Mouse (Mus musculus) lung, embryonic 16.5 days (tissue): ENCODE measurements around the gene Cep112. TPM values are rescaled to one million over a fixed set of nuclear protein-coding genes. Genes with fewer than 3 reads are reported as not detected.

Source experiments
- ATAC-seq: fragments of 200-750 bp; cut with Nextera tagmentation; 2 replicates; pipeline ENCODE4 v1.8.0; 2017; ENCODE audit warnings: low read depth, mild to moderate bottlenecking, moderate library complexity
- H3K27ac ChIP-seq: fragments of 300-500 bp; sonication (generic); 2 replicates; pipeline ENCODE4 v1.5.1; 2014; ENCODE audit warnings: mild to moderate bottlenecking, control low read depth, low read length
- H3K27me3 ChIP-seq: fragments of 300-500 bp; sonication (generic); 2 replicates; pipeline ENCODE4 v1.6.1; 2014; ENCODE audit warnings: low read depth, low read length, mixed read lengths; ENCODE audit not compliant: control insufficient read depth, insufficient read depth
- H3K36me3 ChIP-seq: fragments of 300-500 bp; sonication (generic); 2 replicates; pipeline ENCODE4 v1.6.1; 2014; ENCODE audit warnings: low read length; ENCODE audit not compliant: control insufficient read depth, insufficient read depth
- H3K4me1 ChIP-seq: fragments of 300-500 bp; sonication (generic); replicated peaks from 2 replicates; pipeline ENCODE4 v1.6.1; 2014; ENCODE audit warnings: low read length, mixed read lengths; ENCODE audit not compliant: control insufficient read depth, insufficient read depth
- H3K4me2 ChIP-seq: fragments of 300-500 bp; sonication (generic); 2 replicates; pipeline ENCODE4 v1.6.1; 2014; ENCODE audit warnings: low read depth, low read length, control low read depth
- H3K4me3 ChIP-seq: fragments of 300-500 bp; sonication (generic); 2 replicates; pipeline ENCODE4 v1.5.1; 2014; ENCODE audit warnings: mild to moderate bottlenecking, low read length, control low read depth
- H3K9ac ChIP-seq: fragments of 300-500 bp; sonication (generic); 2 replicates; pipeline ENCODE4 v1.6.1; 2014; ENCODE audit warnings: low read length, control low read depth
- H3K9me3 ChIP-seq: fragments of 300-500 bp; sonication (generic); 2 replicates; pipeline ENCODE4 v1.6.1; 2016; ENCODE audit warnings: low read length; ENCODE audit not compliant: control insufficient read depth
- WGBS: fragments of 180-500 bp; shearing (Covaris S2); extraction: QIAGEN DNeasy Blood & Tissue Kit; methylation state at CpG from one replicate; pipeline ENCODE4 v1.1.7; 2014; 5-methylcytosine and 5-hydroxymethylcytosine counted together
- polyA plus RNA-seq: library from polyadenylated mRNA; unstranded; fragments of >200 nt; fragmentation: Nextera tagmentation; extraction: Ambion mirVana; gene quantifications from 2 replicates; pipeline ENCODE4 v1.2.1, GENCODE M21; 2015

The Cep112 gene
- polyA plus RNA-seq, 1 experiment from 2014 or later = 15.4 TPM

DNA sequence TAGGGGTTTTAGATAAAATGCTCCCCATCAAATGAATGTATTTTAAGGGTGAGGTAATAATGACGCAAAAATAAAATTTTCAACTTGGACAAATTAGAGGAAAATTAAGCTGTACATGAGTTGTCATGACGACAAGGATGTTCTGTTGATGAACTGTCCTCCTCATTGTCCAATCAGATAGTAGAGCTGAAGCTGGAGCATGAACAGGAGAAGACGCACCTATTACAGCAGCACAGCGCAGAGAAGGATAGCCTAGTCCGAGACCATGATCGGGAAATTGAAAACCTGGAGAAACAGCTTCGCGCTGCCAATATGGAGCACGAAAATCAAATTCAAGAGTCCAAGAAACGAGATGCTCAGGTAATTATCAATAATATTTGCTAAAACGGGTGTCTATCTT is 181.0 kb downstream of the Cep112 start:
- Histone ChIP-seq H3K27ac (no peak overlapping the region), H3K9ac (no peak overlapping the region), H3K9me3 (no peaks in the 10 kb centered on the region), H3K27me3 (no peaks in the 10 kb centered on the region), H3K4me2 (no peak overlapping the region), H3K36me3 (no peaks in the 10 kb centered on the region), H3K4me1 (no peaks in the 10 kb centered on the region), H3K4me3 (no peak overlapping the region)
- ATAC-seq = no peak
- 92% methylated on average over 11 of the region's 11 CpGs for WGBS

- no peaks in the 10 kb centered on the region for H3K9me3 ChIP-seq
- no peak overlapping the region for H3K9ac ChIP-seq
- H3K4me2 ChIP-seq = no peak overlapping the region
- H3K27me3 ChIP-seq = no peaks in the 10 kb centered on the region
- H3K4me1 ChIP-seq = no peaks in the 10 kb centered on the region
- no peaks in the 10 kb centered on the region for H3K36me3 ChIP-seq
- H3K27ac ChIP-seq = no peak overlapping the region
- H3K4me3 ChIP-seq = no peak overlapping the region
- no peak for ATAC-seq
Measured at GRCm38 (mm10) chr11:108606836-108607235, 181.8 kb downstream of the Cep112 start.

DNA sequence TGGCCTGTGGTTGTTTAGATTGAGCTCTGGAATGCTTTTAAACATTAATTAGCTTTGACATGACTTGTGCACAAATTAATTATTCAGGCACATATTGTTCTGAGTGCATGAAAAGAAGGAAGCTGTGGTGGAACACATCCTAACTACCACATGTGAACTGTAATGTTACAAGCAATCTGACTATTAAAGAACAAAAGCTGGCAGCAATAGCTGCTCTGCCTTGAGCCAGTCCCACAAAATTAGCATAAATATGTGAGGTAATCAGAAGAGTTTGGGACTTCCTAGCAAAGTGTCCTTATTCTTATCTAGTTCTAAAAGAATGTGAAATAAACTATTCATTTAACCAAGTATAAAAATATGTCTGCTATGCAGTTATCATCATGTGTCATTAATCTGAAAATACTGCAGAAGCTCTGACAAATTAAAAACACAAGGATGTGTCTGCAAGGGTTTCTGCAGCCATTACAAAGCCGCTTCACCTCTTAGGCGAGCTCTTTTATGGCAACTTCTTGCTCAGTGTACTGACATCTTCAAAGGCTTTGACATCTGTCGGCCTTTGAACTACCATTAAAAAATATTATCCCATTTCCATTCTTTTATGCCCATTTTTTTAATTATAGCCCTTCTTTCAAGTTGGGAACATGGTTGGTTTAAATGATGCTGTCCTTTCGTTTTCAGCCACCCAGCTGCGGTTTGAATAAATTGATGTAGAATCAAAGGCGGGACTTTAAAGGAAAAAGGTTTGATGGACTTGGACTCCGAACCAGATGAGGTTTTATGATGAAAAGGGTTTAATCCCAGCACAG is 195.8 kb downstream of the Cep112 start:
- H3K27me3 ChIP-seq = no peaks in the 10 kb centered on the region
- H3K4me2 ChIP-seq = no peak overlapping the region

DNA sequence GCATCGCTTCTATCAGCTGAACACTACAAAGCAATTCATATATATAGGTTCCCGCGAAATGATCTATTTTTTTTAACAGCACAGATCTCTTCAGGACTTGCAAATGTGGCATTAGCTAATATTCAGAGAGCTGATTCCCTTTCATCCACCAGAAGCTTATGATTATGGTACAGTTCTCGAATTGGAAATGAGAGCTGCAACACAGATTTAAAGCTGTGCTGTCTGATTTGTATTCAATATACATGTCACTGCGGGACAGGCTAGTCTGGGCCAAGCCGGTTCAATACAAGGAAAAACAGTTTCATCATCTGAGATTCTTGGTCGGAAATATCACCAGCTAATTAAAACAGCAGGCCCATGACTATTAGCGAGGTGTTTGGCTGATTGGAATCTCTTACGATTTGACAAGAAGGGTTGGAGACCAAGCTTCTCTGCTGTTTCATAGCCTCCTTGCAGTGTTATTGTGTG is 196.5 kb downstream of the Cep112 start:
- Histone ChIP-seq H3K4me1 (no peaks in the 10 kb centered on the region), H3K9ac (no peak overlapping the region), H3K4me2 (no peak overlapping the region), H3K27ac (no peak overlapping the region), H3K9me3 (0 out of 2 replicates have a peak, but pooled peaks cover 3% of the 10 kb centered on the region), H3K27me3 (no peaks in the 10 kb centered on the region), H3K4me3 (no peak overlapping the region), H3K36me3 (peaks cover 3% of the 10 kb centered on the region; the same call in 1 of the 2 replicates)
- ATAC-seq = no peak
- WGBS = 66% methylated on average over 9 of the region's 9 CpGs

More for the DNA sequence above, 195.8 kb downstream of the Cep112 start:
- H3K27ac ChIP-seq = no peak overlapping the region
- no peak overlapping the region for H3K9ac ChIP-seq
- H3K9me3 ChIP-seq = 0 out of 2 replicates have a peak, but pooled peaks cover 1% of the 10 kb centered on the region
- H3K36me3 ChIP-seq = peaks cover 1% of the 10 kb centered on the region; the same call in 1 of the 2 replicates
- no peak overlapping the region for H3K4me3 ChIP-seq
- 63% methylated on average over 7 of the region's 7 CpGs for WGBS
- H3K4me1 ChIP-seq = no peaks in the 10 kb centered on the region
- ATAC-seq = no peak

- Histone ChIP-seq H3K4me2 (no peak overlapping the region), H3K27ac (no peak overlapping the region), H3K9me3 (0 out of 2 replicates have a peak, but pooled peaks cover 3% of the 10 kb centered on the region), H3K27me3 (no peaks in the 10 kb centered on the region), H3K4me1 (no peaks in the 10 kb centered on the region), H3K36me3 (peaks cover 3% of the 10 kb centered on the region; the same call in 1 of the 2 replicates), H3K9ac (no peak overlapping the region), H3K4me3 (no peak overlapping the region)
- ATAC-seq = no peak
- 77% methylated on average over 5 of the region's 5 CpGs for WGBS
Measured at GRCm38 (mm10) chr11:108625546-108626232, 200.7 kb downstream of the Cep112 start.

DNA sequence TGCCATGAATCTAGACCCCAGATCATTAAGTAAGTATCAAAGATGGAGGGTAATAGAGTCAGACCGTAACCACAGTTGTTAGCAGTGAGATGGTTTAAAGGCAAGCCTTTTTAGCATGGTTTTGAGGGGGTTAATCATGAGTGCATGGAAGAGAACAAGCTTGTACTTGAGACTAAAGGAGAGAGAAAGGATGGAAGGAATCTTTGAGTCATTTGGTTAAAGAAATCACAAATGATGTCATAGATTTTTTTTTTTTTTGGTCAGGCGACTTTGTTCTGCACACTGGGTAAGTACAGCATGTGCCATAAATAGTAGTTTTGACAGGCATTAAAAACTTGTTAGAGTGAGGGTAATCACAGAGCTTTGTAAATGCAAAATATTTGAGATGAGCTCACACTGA is 212.8 kb downstream of the Cep112 start:
- Histone ChIP-seq H3K4me1 (no peaks in the 10 kb centered on the region), H3K4me2 (no peak overlapping the region), H3K36me3 (no peaks in the 10 kb centered on the region), H3K9ac (no peak overlapping the region), H3K27me3 (no peaks in the 10 kb centered on the region), H3K27ac (no peak overlapping the region), H3K4me3 (no peak overlapping the region), H3K9me3 (no peaks in the 10 kb centered on the region)
- WGBS = 73% methylated on average over 2 of the region's 2 CpGs
- no peak for ATAC-seq

- H3K27me3 ChIP-seq = no peaks in the 10 kb centered on the region
- no peaks in the 10 kb centered on the region for H3K4me1 ChIP-seq
- no peak overlapping the region for H3K4me3 ChIP-seq
- no peak overlapping the region for H3K9ac ChIP-seq
- WGBS = 43% methylated on average over 2 of the region's 2 CpGs
- ATAC-seq = no peak
- no peaks in the 10 kb centered on the region for H3K9me3 ChIP-seq
- no peak overlapping the region for H3K27ac ChIP-seq
- no peaks in the 10 kb centered on the region for H3K36me3 ChIP-seq
- no peak overlapping the region for H3K4me2 ChIP-seq
Measured at GRCm38 (mm10) chr11:108655574-108655973, 230.6 kb downstream of the Cep112 start.

GRCm38 (mm10) chr11:108682014-108682413 is 257.0 kb downstream of the Cep112 start:
- no peaks in the 10 kb centered on the region for H3K27me3 ChIP-seq
- no peak overlapping the region for H3K27ac ChIP-seq
- H3K4me1 ChIP-seq = no peaks in the 10 kb centered on the region
- 0 out of 2 replicates have a peak, but pooled peaks cover 3% of the 10 kb centered on the region for H3K36me3 ChIP-seq
- 91% methylated on average over 3 of the region's 3 CpGs for WGBS
- H3K9ac ChIP-seq = no peak overlapping the region
- ATAC-seq = no peak
- no peaks in the 10 kb centered on the region for H3K9me3 ChIP-seq
- no peak overlapping the region for H3K4me2 ChIP-seq
- H3K4me3 ChIP-seq = no peak overlapping the region

DNA sequence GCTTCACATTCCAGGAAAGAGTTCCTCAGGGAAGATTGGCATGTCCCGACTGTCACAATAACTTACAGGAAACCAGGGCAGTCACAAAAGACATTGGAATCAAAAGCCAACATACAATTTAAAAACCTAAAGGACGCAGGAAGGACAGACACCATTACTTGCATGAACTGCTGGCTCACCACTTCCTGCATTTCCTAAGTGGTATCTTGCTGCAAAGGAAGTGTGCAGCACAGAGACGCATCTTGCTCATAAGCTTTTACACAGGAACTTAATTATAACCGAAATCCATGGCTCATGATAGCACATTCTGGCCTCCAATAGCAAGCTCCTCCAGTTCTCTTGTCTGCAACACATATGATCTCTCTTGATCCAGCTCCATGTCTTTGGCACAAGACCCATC is 271.6 kb downstream of the Cep112 start:
- H3K27ac ChIP-seq = no peak overlapping the region
- WGBS = 77% methylated on average over 4 of the region's 4 CpGs
- no peak overlapping the region for H3K4me3 ChIP-seq
- no peak overlapping the region for H3K9ac ChIP-seq
- ATAC-seq = no peak
- H3K36me3 ChIP-seq = no peaks in the 10 kb centered on the region
- H3K27me3 ChIP-seq = no peaks in the 10 kb centered on the region
- no peaks in the 10 kb centered on the region for H3K9me3 ChIP-seq
- no peak overlapping the region for H3K4me2 ChIP-seq
- H3K4me1 ChIP-seq = no peaks in the 10 kb centered on the region
